Mouse (Mus musculus): ENCODE measurements around the gene Hist1h3f. TPM values are rescaled to one million over a fixed set of nuclear protein-coding genes. Genes with fewer than 3 reads are reported as not detected.
"Not testable (repeated sequence)": the region's sequence is repeated elsewhere in the genome, so short reads cannot be mapped to it uniquely, and the experiment has no call there.

Gene Hist1h3f
- polyA plus RNA-seq, 1 experiment from 2014 or later = 0.71 TPM

GRCm38 (mm10) chr13:23551931-23552914 is 8.4 kb downstream of the Hist1h3f start:
- Histone ChIP-seq H3K27ac (replicated peaks; ENCODE audit: low read depth, low read length) (peak overlapping the region; percentile 93), H3K36me3 (ENCODE audit: control insufficient read depth, insufficient read depth, low read length) (no peaks in the 10 kb centered on the region), H3K4me3 (ENCODE audit: low read depth, low read length) (peak overlapping the region; percentile 47), H3K4me1 (ENCODE audit: control insufficient read depth, insufficient read depth, low read length) (peaks cover 14% of the 10 kb centered on the region; the same call in 1 of the 2 replicates), H3K4me2 (ENCODE audit: low read depth, low read length) (peak overlapping the region; percentile 64), H3K27me3 (replicated peaks; ENCODE audit: control insufficient read depth, insufficient read depth, low read length) (no peaks in the 10 kb centered on the region), H3K9ac (ENCODE audit: low read depth, low read length) (peak overlapping the region; percentile 70; the same call in 1 of the 2 replicates), H3K9me3 (ENCODE audit: control insufficient read depth, low read length) (no peaks in the 10 kb centered on the region)
- ATAC-seq (ENCODE audit: low read depth) (no peak), DNase-seq (ENCODE audit: low spot score) (no peak)
- WGBS = 47% methylated on average over 8 of the region's 8 CpGs

GRCm38 (mm10) chr13:23552962-23553361 is 9.1 kb downstream of the Hist1h3f start, which contains the start of gene Hist1h1d:
Gene Hist1h1d (plus strand): TSS chr13:23553262.
- Histone ChIP-seq H3K9ac (ENCODE audit: low read depth, low read length) (peak within 1 kb of the TSS; percentile 87; the same call in 1 of the 2 replicates), H3K27ac (replicated peaks; ENCODE audit: low read depth, low read length) (peak within 1 kb of the TSS; percentile 98), H3K9me3 (ENCODE audit: control insufficient read depth, low read length) (no peaks in the 10 kb centered on the region), H3K4me3 (ENCODE audit: low read depth, low read length) (peak within 1 kb of the TSS; percentile 58; the same call in 1 of the 2 replicates), H3K36me3 (ENCODE audit: control insufficient read depth, insufficient read depth, low read length) (no peaks in the 10 kb centered on the region), H3K27me3 (replicated peaks; ENCODE audit: control insufficient read depth, insufficient read depth, low read length) (no peaks in the 10 kb centered on the region), H3K4me2 (ENCODE audit: low read depth, low read length) (peak within 1 kb of the TSS; percentile 97), H3K4me1 (ENCODE audit: control insufficient read depth, insufficient read depth, low read length) (peaks cover 14% of the 10 kb centered on the region; the same call in 1 of the 2 replicates)
- ATAC-seq (ENCODE audit: low read depth) = no peak
- no peak for DNase-seq (ENCODE audit: low spot score)

- peak overlapping the region; percentile 98 for H3K27ac ChIP-seq (replicated peaks; ENCODE audit: low read depth, low read length)
- 20% methylated on average over 9 of the region's 9 CpGs for WGBS
- no peaks in the 10 kb centered on the region for H3K9me3 ChIP-seq (ENCODE audit: control insufficient read depth, low read length)
- H3K4me3 ChIP-seq (ENCODE audit: low read depth, low read length) = peak overlapping the region; percentile 58
- ATAC-seq (ENCODE audit: low read depth) (no peak), DNase-seq (ENCODE audit: low spot score) (no peak)
- peaks cover 14% of the 10 kb centered on the region; the same call in 1 of the 2 replicates for H3K4me1 ChIP-seq (ENCODE audit: control insufficient read depth, insufficient read depth, low read length)
- peak overlapping the region; percentile 97 for H3K4me2 ChIP-seq (ENCODE audit: low read depth, low read length)
- H3K36me3 ChIP-seq (ENCODE audit: control insufficient read depth, insufficient read depth, low read length) = no peaks in the 10 kb centered on the region
- no peaks in the 10 kb centered on the region for H3K27me3 ChIP-seq (replicated peaks; ENCODE audit: control insufficient read depth, insufficient read depth, low read length)
- peak overlapping the region; percentile 87 for H3K9ac ChIP-seq (ENCODE audit: low read depth, low read length)
Measured at GRCm38 (mm10) chr13:23554393-23554792, 10.5 kb downstream of the Hist1h3f start.

- Histone ChIP-seq H3K4me1 (ENCODE audit: control insufficient read depth, insufficient read depth, low read length) (peaks cover 14% of the 10 kb centered on the region; the same call in 1 of the 2 replicates), H3K27me3 (replicated peaks; ENCODE audit: control insufficient read depth, insufficient read depth, low read length) (no peaks in the 10 kb centered on the region), H3K9me3 (ENCODE audit: control insufficient read depth, low read length) (no peaks in the 10 kb centered on the region), H3K4me3 (ENCODE audit: low read depth, low read length) (peak overlapping the region; percentile 58), H3K27ac (replicated peaks; ENCODE audit: low read depth, low read length) (peak overlapping the region; percentile 98), H3K4me2 (ENCODE audit: low read depth, low read length) (peak overlapping the region; percentile 97), H3K9ac (ENCODE audit: low read depth, low read length) (peak overlapping the region; percentile 87), H3K36me3 (ENCODE audit: control insufficient read depth, insufficient read depth, low read length) (no peaks in the 10 kb centered on the region)
- peak; percentile 89 for ATAC-seq (ENCODE audit: low read depth)
- peak; percentile 96 for DNase-seq (ENCODE audit: low spot score)
- 0% methylated on average over 49 of the region's 54 CpGs for WGBS
Measured at GRCm38 (mm10) chr13:23554925-23555838, 11.3 kb downstream of the Hist1h3f start.

- ATAC-seq (ENCODE audit: low read depth) (peak; percentile 71), DNase-seq (ENCODE audit: low spot score) (peak; percentile 98)
- peaks cover 11% of the 10 kb centered on the region; the same call in 1 of the 2 replicates for H3K4me1 ChIP-seq (ENCODE audit: control insufficient read depth, insufficient read depth, low read length)
- H3K9me3 ChIP-seq (ENCODE audit: control insufficient read depth, low read length) = no peaks in the 10 kb centered on the region
- H3K27ac ChIP-seq (replicated peaks; ENCODE audit: low read depth, low read length) = peak overlapping the region; percentile 98
- peak overlapping the region; percentile 87 for H3K9ac ChIP-seq (ENCODE audit: low read depth, low read length)
- H3K27me3 ChIP-seq (replicated peaks; ENCODE audit: control insufficient read depth, insufficient read depth, low read length) = no peaks in the 10 kb centered on the region
- WGBS = under 1% methylated on average over 18 of the region's 18 CpGs
- H3K4me3 ChIP-seq (ENCODE audit: low read depth, low read length) = peak overlapping the region; percentile 58
- H3K36me3 ChIP-seq (ENCODE audit: control insufficient read depth, insufficient read depth, low read length) = no peaks in the 10 kb centered on the region
- peak overlapping the region; percentile 97 for H3K4me2 ChIP-seq (ENCODE audit: low read depth, low read length)
Measured at GRCm38 (mm10) chr13:23555839-23556416, 12.1 kb downstream of the Hist1h3f start.

- Histone ChIP-seq H3K36me3 (ENCODE audit: control insufficient read depth, insufficient read depth, low read length) (no peaks in the 10 kb centered on the region), H3K4me2 (ENCODE audit: low read depth, low read length) (peak overlapping the region; percentile 97), H3K9ac (ENCODE audit: low read depth, low read length) (no peak overlapping the region), H3K27ac (replicated peaks; ENCODE audit: low read depth, low read length) (peak overlapping the region; percentile 98), H3K4me1 (ENCODE audit: control insufficient read depth, insufficient read depth, low read length) (peaks cover 10% of the 10 kb centered on the region; the same call in 1 of the 2 replicates), H3K27me3 (replicated peaks; ENCODE audit: control insufficient read depth, insufficient read depth, low read length) (no peaks in the 10 kb centered on the region), H3K4me3 (ENCODE audit: low read depth, low read length) (no peak overlapping the region), H3K9me3 (ENCODE audit: control insufficient read depth, low read length) (no peaks in the 10 kb centered on the region)
- DNase-seq (ENCODE audit: low spot score) (no peak), ATAC-seq (ENCODE audit: low read depth) (no peak)
- WGBS = 45% methylated on average over 3 of the region's 3 CpGs
Measured at GRCm38 (mm10) chr13:23556906-23557305, 13.1 kb downstream of the Hist1h3f start.

- not testable (repeated sequence) for H3K4me1 ChIP-seq (ENCODE audit: control insufficient read depth, insufficient read depth, low read length); ATAC-seq (ENCODE audit: low read depth); H3K4me3 ChIP-seq (ENCODE audit: low read depth, low read length); H3K27me3 ChIP-seq (replicated peaks; ENCODE audit: control insufficient read depth, insufficient read depth, low read length); H3K9me3 ChIP-seq (ENCODE audit: control insufficient read depth, low read length); H3K36me3 ChIP-seq (ENCODE audit: control insufficient read depth, insufficient read depth, low read length)
- peak overlapping the region; percentile 28; the same call in 1 of the 2 replicates for H3K27ac ChIP-seq (replicated peaks; ENCODE audit: low read depth, low read length)
- peak overlapping the region; percentile 29 for H3K4me2 ChIP-seq (ENCODE audit: low read depth, low read length)
- 0 out of 2 replicates have a peak overlapping the region, but pooled peaks have one; percentile 34 for H3K9ac ChIP-seq (ENCODE audit: low read depth, low read length)
- peak; percentile 12 for DNase-seq (ENCODE audit: low spot score)
- 15% methylated on average over 2 of the region's 2 CpGs for WGBS
Measured at GRCm38 (mm10) chr13:23560699-23561098, 16.8 kb downstream of the Hist1h3f start.

- DNase-seq (ENCODE audit: low spot score); H3K36me3 ChIP-seq (ENCODE audit: control insufficient read depth, insufficient read depth, low read length); H3K27me3 ChIP-seq (replicated peaks; ENCODE audit: control insufficient read depth, insufficient read depth, low read length); H3K4me1 ChIP-seq (ENCODE audit: control insufficient read depth, insufficient read depth, low read length); ATAC-seq (ENCODE audit: low read depth); H3K9me3 ChIP-seq (ENCODE audit: control insufficient read depth, low read length): not testable (repeated sequence)
- Histone ChIP-seq H3K9ac (ENCODE audit: low read depth, low read length) (peak overlapping the region; percentile 63), H3K4me3 (ENCODE audit: low read depth, low read length) (peak overlapping the region; percentile 42), H3K4me2 (ENCODE audit: low read depth, low read length) (peak overlapping the region; percentile 70), H3K27ac (replicated peaks; ENCODE audit: low read depth, low read length) (peak overlapping the region; percentile 98)
- 4% methylated on average over 2 of the region's 5 CpGs for WGBS
Measured at GRCm38 (mm10) chr13:23561531-23561882, 17.7 kb downstream of the Hist1h3f start.

Measured in embryonic facial prominence, embryonic 14.5 days (tissue).